Mouse (Mus musculus): ENCODE measurements at regions not wholly inside any gene's neighbourhood (a gene's known extent, or its start where the extent isn't known, plus 50 kb on each side); places are given as distances from the start of the nearest gene placed in this dataset.

DNA sequence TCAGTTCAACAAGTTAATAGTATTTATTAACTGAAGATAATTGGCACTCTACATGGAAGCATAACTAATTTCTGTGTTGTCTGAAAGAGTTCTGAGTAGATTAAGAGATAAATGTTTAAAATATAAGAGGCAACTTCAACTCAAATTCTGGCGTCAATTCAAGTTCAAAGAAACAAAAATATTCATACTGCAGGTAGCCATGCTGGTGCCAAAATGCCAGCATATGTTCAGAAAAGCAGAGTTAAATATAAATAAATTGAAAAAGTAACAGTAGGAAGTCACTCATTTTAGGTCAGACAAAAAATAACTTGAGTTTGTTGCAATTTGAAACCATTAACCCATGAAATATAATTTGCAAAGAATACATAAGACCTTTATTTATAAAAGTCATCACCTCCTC, 1786.5 kb downstream of the Olfm4 start:
- Histone ChIP-seq H3K4me2 (no peak overlapping the region), H3K27ac (no peak overlapping the region), H3K27me3 (no peaks in the 10 kb centered on the region), H3K9me3 (replicated peaks) (no peaks in the 10 kb centered on the region), H3K36me3 (no peaks in the 10 kb centered on the region), H3K9ac (no peak overlapping the region), H3K4me3 (replicated peaks) (no peak overlapping the region), H3K4me1 (no peaks in the 10 kb centered on the region)
- 81% methylated on average over 1 of the region's 1 CpGs for WGBS
- no peak for ATAC-seq (replicated peaks; ENCODE audit: low FRiP score)

DNA sequence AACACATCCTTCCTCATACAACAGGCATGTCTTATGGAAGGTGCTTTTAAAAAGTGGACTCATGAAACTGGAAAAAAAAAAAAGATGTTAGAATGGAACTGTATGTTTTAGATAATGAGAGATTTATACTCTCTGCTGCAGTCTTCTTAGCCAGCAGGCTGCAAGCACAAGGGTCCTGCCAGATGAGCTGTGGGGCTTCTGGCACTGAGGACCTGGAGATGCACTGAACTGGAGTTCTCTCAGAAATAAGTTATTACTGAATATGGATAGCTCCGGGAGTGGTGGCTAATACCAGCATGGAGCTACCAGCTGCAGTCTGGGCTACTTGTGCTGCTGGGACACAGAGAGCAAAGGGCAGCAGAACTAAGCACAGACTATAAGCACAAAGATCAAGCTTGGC, 1787.9 kb downstream of the Olfm4 start:
- Histone ChIP-seq H3K4me3 (replicated peaks) (no peak overlapping the region), H3K9me3 (replicated peaks) (no peaks in the 10 kb centered on the region), H3K9ac (no peak overlapping the region), H3K27me3 (no peaks in the 10 kb centered on the region), H3K36me3 (no peaks in the 10 kb centered on the region), H3K4me1 (no peaks in the 10 kb centered on the region), H3K27ac (no peak overlapping the region), H3K4me2 (no peak overlapping the region)
- 90% methylated on average over 1 of the region's 1 CpGs for WGBS
- no peak for ATAC-seq (replicated peaks; ENCODE audit: low FRiP score)

DNA sequence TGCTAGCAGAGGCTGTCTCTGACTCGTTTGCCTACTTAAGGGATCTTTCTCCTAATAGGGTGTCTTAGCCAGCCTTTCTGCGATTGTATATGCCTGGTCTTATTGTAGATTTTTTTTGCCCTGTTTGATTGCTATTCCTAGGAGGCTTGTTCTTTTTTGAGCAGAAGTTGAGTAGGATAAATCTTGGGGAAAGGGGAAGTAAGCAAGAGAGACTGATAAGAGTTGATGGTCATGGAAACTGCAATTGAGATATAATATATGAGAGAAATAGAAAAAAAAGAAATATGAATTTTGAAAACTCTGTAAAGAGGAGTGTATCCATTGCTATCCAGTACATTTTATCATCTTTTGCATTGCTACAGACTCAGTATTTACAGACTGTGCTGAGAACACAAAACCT, 1805.0 kb downstream of the Olfm4 start:
- Histone ChIP-seq H3K4me3 (replicated peaks) (no peak overlapping the region), H3K4me2 (no peak overlapping the region), H3K9ac (no peak overlapping the region), H3K27ac (no peak overlapping the region), H3K36me3 (no peaks in the 10 kb centered on the region), H3K9me3 (replicated peaks) (no peaks in the 10 kb centered on the region), H3K27me3 (no peaks in the 10 kb centered on the region), H3K4me1 (no peaks in the 10 kb centered on the region)
- ATAC-seq (replicated peaks; ENCODE audit: low FRiP score) = no peak
- WGBS = 68% methylated on average over 2 of the region's 2 CpGs

DNA sequence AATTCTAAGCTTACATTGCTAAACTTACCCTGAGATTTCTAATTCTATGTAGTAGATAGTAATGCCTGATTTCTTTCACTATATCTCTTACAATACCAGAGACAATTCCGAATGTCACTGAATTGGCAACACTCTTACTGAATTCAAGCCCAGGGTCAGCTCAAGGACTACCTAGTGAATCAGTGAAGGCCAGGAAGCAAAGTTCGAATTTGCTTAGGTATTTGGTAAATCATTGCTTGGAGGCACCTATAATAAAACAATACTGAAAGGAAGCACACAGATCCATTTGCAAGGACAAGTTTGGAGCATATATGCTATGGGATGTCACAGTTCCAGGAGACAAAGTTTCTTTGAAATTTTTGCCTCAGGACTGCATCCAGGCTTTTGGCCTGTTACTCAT, 1839.9 kb downstream of the Olfm4 start:
- Histone ChIP-seq H3K4me3 (replicated peaks) (no peak overlapping the region), H3K4me2 (no peak overlapping the region), H3K36me3 (no peaks in the 10 kb centered on the region), H3K27ac (no peak overlapping the region), H3K9me3 (replicated peaks) (no peaks in the 10 kb centered on the region), H3K4me1 (no peaks in the 10 kb centered on the region), H3K9ac (no peak overlapping the region), H3K27me3 (no peaks in the 10 kb centered on the region)
- 74% methylated on average over 2 of the region's 2 CpGs for WGBS
- no peak for ATAC-seq (replicated peaks; ENCODE audit: low FRiP score)

DNA sequence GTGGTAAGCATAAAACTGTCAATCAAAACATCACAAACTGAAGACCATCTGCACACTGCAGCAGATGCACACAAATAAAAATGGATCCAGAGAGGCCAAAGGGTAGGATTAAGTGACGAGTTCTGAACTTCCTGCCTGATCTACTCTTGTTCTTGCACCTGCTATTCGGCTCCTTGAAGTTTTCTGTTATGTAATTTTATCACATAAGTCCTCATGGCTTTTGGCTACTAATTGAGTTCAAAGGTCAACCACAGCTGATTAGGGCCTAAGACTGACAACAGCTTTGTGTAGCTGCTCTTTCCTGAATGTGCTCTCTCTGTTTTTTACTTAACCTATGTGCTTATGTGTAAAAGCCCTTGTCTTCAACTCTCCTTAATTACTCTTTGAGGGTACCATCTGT, 1874.7 kb downstream of the Olfm4 start:
- WGBS = 27% methylated on average over 2 of the region's 2 CpGs

DNA sequence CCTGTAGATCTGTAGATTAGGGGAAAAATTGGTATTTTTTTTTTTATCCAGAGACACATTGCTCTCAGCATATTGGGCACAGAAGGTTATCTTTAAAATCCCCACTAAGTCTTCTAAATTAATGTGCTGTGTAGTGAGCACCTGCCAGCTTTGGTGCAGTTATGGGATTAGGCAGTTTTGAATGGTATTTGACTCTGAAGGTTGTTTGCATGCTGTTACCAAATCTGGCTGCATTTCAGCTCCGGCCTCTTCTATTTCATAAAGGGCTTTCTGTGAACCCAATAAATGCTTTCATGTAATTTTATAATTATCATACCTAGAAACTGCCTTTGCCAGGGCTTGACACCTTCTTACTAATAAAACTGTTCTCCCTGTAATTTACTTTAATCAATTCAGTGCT, 1886.5 kb downstream of the Olfm4 start:
- no peak overlapping the region for H3K27ac ChIP-seq
- H3K9ac ChIP-seq = no peak overlapping the region
- no peak overlapping the region for H3K4me2 ChIP-seq
- no peaks in the 10 kb centered on the region for H3K9me3 ChIP-seq (replicated peaks)
- no peaks in the 10 kb centered on the region for H3K27me3 ChIP-seq
- 77% methylated on average over 1 of the region's 1 CpGs for WGBS
- ATAC-seq (replicated peaks; ENCODE audit: low FRiP score) = no peak
- H3K4me1 ChIP-seq = no peaks in the 10 kb centered on the region
- no peak overlapping the region for H3K4me3 ChIP-seq (replicated peaks)
- no peaks in the 10 kb centered on the region for H3K36me3 ChIP-seq

More for the DNA sequence above, 1874.7 kb downstream of the Olfm4 start:
- ATAC-seq (replicated peaks; ENCODE audit: low FRiP score) = peak; percentile 52; the same call in 1 of the 2 replicates
- H3K4me1 ChIP-seq = no peaks in the 10 kb centered on the region
- no peak overlapping the region for H3K9ac ChIP-seq
- H3K9me3 ChIP-seq (replicated peaks) = no peaks in the 10 kb centered on the region
- no peaks in the 10 kb centered on the region for H3K36me3 ChIP-seq
- no peak overlapping the region for H3K4me3 ChIP-seq (replicated peaks)
- H3K27ac ChIP-seq = no peak overlapping the region
- no peaks in the 10 kb centered on the region for H3K27me3 ChIP-seq
- H3K4me2 ChIP-seq = no peak overlapping the region
